Mouse (Mus musculus) hindbrain, embryonic 15.5 days (tissue): ENCODE results near the gene Rbm24. TPM values are rescaled to one million over a fixed set of nuclear protein-coding genes. Genes with fewer than 3 reads are reported as not detected.

Experiments used
- ATAC-seq: fragments of 200-750 bp; cut with Nextera tagmentation; 2 replicates; pipeline ENCODE4 v1.8.0; 2017; ENCODE audit warnings: low read depth, moderate number of reproducible peaks, moderate TSS enrichment; ENCODE audit not compliant: low FRiP score
- H3K27ac ChIP-seq: fragments of 300-500 bp; sonication (generic); replicated peaks from 2 replicates; pipeline ENCODE4 v1.5.1; 2015; ENCODE audit warnings: mild to moderate bottlenecking, inconsistent platforms
- H3K27me3 ChIP-seq: fragments of 300-500 bp; sonication (generic); 2 replicates; pipeline ENCODE4 v1.6.1; 2015; ENCODE audit warnings: control low read depth, inconsistent platforms
- H3K36me3 ChIP-seq: fragments of 300-500 bp; sonication (generic); 2 replicates; pipeline ENCODE4 v1.6.1; 2015; ENCODE audit warnings: control low read depth, inconsistent platforms
- H3K4me1 ChIP-seq: fragments of 300-500 bp; sonication (generic); replicated peaks from 2 replicates; pipeline ENCODE4 v1.6.1; 2015; ENCODE audit warnings: control low read depth, inconsistent platforms
- H3K4me2 ChIP-seq: fragments of 300-500 bp; sonication (generic); 2 replicates; pipeline ENCODE4 v1.6.1; 2015; ENCODE audit warnings: moderate library complexity, mild to moderate bottlenecking, inconsistent platforms
- H3K4me3 ChIP-seq: fragments of 300-500 bp; sonication (generic); 2 replicates; pipeline ENCODE4 v1.5.1; 2015; ENCODE audit warnings: mild to moderate bottlenecking, inconsistent platforms
- H3K9ac ChIP-seq: fragments of 300-500 bp; sonication (generic); 2 replicates; pipeline ENCODE4 v1.6.1; 2015; ENCODE audit warnings: inconsistent platforms
- H3K9me3 ChIP-seq: fragments of 300-500 bp; sonication (generic); 2 replicates; pipeline ENCODE4 v1.6.1; 2016; ENCODE audit warnings: control low read depth, inconsistent platforms
- WGBS: fragments of 180-500 bp; shearing (Covaris S2); methylation state at CpG from one replicate; pipeline ENCODE4 v1.1.7; 2015; 5-methylcytosine and 5-hydroxymethylcytosine counted together
- polyA plus RNA-seq: library from polyadenylated mRNA; unstranded; fragments of >200 nt; fragmentation: Nextera tagmentation; extraction: Ambion mirVana; gene quantifications from 2 replicates; pipeline ENCODE4 v1.2.1, GENCODE M21; 2015

Rbm24 gene
- polyA plus RNA-seq, 1 experiment from 2014 or later = 3.4 TPM

- peak overlapping the region; percentile 95 for H3K4me2 ChIP-seq
- ATAC-seq = no peak
- peaks cover 23% of the 10 kb centered on the region for H3K4me1 ChIP-seq
- H3K27me3 ChIP-seq = no peaks in the 10 kb centered on the region
- H3K36me3 ChIP-seq = no peaks in the 10 kb centered on the region
- no peaks in the 10 kb centered on the region for H3K9me3 ChIP-seq
- H3K4me3 ChIP-seq = peak overlapping the region; percentile 61
- peak overlapping the region; percentile 64 for H3K27ac ChIP-seq
- no peak overlapping the region for H3K9ac ChIP-seq
- 77% methylated on average over 5 of the region's 5 CpGs for WGBS
Observed at GRCm38 (mm10) chr13:46417594-46417993, 640 bp upstream of the Rbm24 start.

GRCm38 (mm10) chr13:46418731-46419545 lies 704 bp downstream of the Rbm24 start:
- Histone ChIP-seq H3K9me3 (no peaks in the 10 kb centered on the region), H3K4me2 (peak overlapping the region; percentile 95), H3K36me3 (no peaks in the 10 kb centered on the region), H3K27ac (peak overlapping the region; percentile 64), H3K27me3 (no peaks in the 10 kb centered on the region), H3K4me3 (peak overlapping the region; percentile 61), H3K4me1 (peaks cover 23% of the 10 kb centered on the region), H3K9ac (peak overlapping the region; percentile 84)
- WGBS = 1% methylated on average over 73 of the region's 73 CpGs
- ATAC-seq = peak; percentile 74

- Histone ChIP-seq H3K4me1 (peaks cover 23% of the 10 kb centered on the region), H3K27ac (peak overlapping the region; percentile 49; the same call in 1 of the 2 replicates), H3K27me3 (no peaks in the 10 kb centered on the region), H3K9me3 (no peaks in the 10 kb centered on the region), H3K36me3 (no peaks in the 10 kb centered on the region), H3K4me3 (peak overlapping the region; percentile 61), H3K4me2 (peak overlapping the region; percentile 95), H3K9ac (peak overlapping the region; percentile 84)
- no peak for ATAC-seq
- WGBS = 7% methylated on average over 7 of the region's 7 CpGs
Observed at GRCm38 (mm10) chr13:46419648-46420047, 1.4 kb downstream of the Rbm24 start.

- Histone ChIP-seq H3K4me3 (peak overlapping the region; percentile 61), H3K4me2 (peak overlapping the region; percentile 95), H3K27me3 (no peaks in the 10 kb centered on the region), H3K9ac (peak overlapping the region; percentile 43), H3K27ac (0 out of 2 replicates have a peak overlapping the region, but pooled peaks have one; percentile 49), H3K36me3 (no peaks in the 10 kb centered on the region), H3K9me3 (no peaks in the 10 kb centered on the region), H3K4me1 (peaks cover 23% of the 10 kb centered on the region)
- 13% methylated on average over 3 of the region's 3 CpGs for WGBS
- no peak for ATAC-seq
Observed at GRCm38 (mm10) chr13:46420095-46420494, 1.9 kb downstream of the Rbm24 start.

- Histone ChIP-seq H3K27ac (no peak overlapping the region), H3K36me3 (0 out of 2 replicates have a peak, but pooled peaks cover under 1% of the 10 kb centered on the region), H3K4me2 (no peak overlapping the region), H3K9me3 (no peaks in the 10 kb centered on the region), H3K4me1 (peaks cover 15% of the 10 kb centered on the region), H3K4me3 (no peak overlapping the region), H3K27me3 (no peaks in the 10 kb centered on the region), H3K9ac (no peak overlapping the region)
- ATAC-seq = no peak
- WGBS = 93% methylated on average over 7 of the region's 7 CpGs
Observed at GRCm38 (mm10) chr13:46423805-46424204, 5.6 kb downstream of the Rbm24 start.

- Histone ChIP-seq H3K36me3 (0 out of 2 replicates have a peak, but pooled peaks cover 6% of the 10 kb centered on the region), H3K4me1 (peaks cover 12% of the 10 kb centered on the region), H3K9me3 (no peaks in the 10 kb centered on the region), H3K4me3 (no peak overlapping the region), H3K4me2 (no peak overlapping the region), H3K27me3 (no peaks in the 10 kb centered on the region), H3K9ac (no peak overlapping the region), H3K27ac (no peak overlapping the region)
- WGBS = 92% methylated on average over 8 of the region's 8 CpGs
- ATAC-seq = no peak
Observed at GRCm38 (mm10) chr13:46424376-46424775, 6.1 kb downstream of the Rbm24 start.

- H3K27ac ChIP-seq = no peak overlapping the region
- no peak for ATAC-seq
- no peak overlapping the region for H3K4me2 ChIP-seq
- no peaks in the 10 kb centered on the region for H3K4me1 ChIP-seq
- H3K9ac ChIP-seq = no peak overlapping the region
- peaks cover 13% of the 10 kb centered on the region; the same call in 1 of the 2 replicates for H3K36me3 ChIP-seq
- WGBS = 87% methylated on average over 6 of the region's 6 CpGs
- no peaks in the 10 kb centered on the region for H3K9me3 ChIP-seq
- H3K27me3 ChIP-seq = no peaks in the 10 kb centered on the region
- no peak overlapping the region for H3K4me3 ChIP-seq
Observed at GRCm38 (mm10) chr13:46426651-46427269, 8.5 kb downstream of the Rbm24 start.

GRCm38 (mm10) chr13:46428964-46429363 lies 10.7 kb downstream of the Rbm24 start:
- H3K4me3 ChIP-seq = no peak overlapping the region
- 85% methylated on average over 22 of the region's 22 CpGs for WGBS
- peaks cover 13% of the 10 kb centered on the region; the same call in 1 of the 2 replicates for H3K36me3 ChIP-seq
- H3K4me2 ChIP-seq = peak overlapping the region; percentile 18
- no peaks in the 10 kb centered on the region for H3K9me3 ChIP-seq
- peaks cover 3% of the 10 kb centered on the region; the same call in 1 of the 2 replicates for H3K4me1 ChIP-seq
- H3K27ac ChIP-seq = no peak overlapping the region
- H3K9ac ChIP-seq = no peak overlapping the region
- no peak for ATAC-seq
- no peaks in the 10 kb centered on the region for H3K27me3 ChIP-seq

- Histone ChIP-seq H3K4me1 (peaks cover 7% of the 10 kb centered on the region; the same call in 1 of the 2 replicates), H3K27ac (no peak overlapping the region), H3K9ac (no peak overlapping the region), H3K4me3 (no peak overlapping the region), H3K27me3 (no peaks in the 10 kb centered on the region), H3K4me2 (no peak overlapping the region), H3K9me3 (no peaks in the 10 kb centered on the region), H3K36me3 (peaks cover 13% of the 10 kb centered on the region; the same call in 1 of the 2 replicates)
- ATAC-seq = no peak
- WGBS = 89% methylated on average over 11 of the region's 11 CpGs
Observed at GRCm38 (mm10) chr13:46429866-46430265, 11.6 kb downstream of the Rbm24 start.

GRCm38 (mm10) chr13:46433880-46434560 lies 15.8 kb downstream of the Rbm24 start:
- H3K27ac ChIP-seq = no peak overlapping the region
- H3K4me3 ChIP-seq = no peak overlapping the region
- 10% methylated on average over 8 of the region's 8 CpGs for WGBS
- no peak overlapping the region for H3K9ac ChIP-seq
- no peaks in the 10 kb centered on the region for H3K27me3 ChIP-seq
- ATAC-seq = no peak
- H3K4me2 ChIP-seq = peak overlapping the region; percentile 21
- no peaks in the 10 kb centered on the region for H3K9me3 ChIP-seq
- peaks cover 10% of the 10 kb centered on the region; the same call in 1 of the 2 replicates for H3K36me3 ChIP-seq
- peaks cover 7% of the 10 kb centered on the region; the same call in 1 of the 2 replicates for H3K4me1 ChIP-seq

- H3K27me3 ChIP-seq = no peaks in the 10 kb centered on the region
- no peak for ATAC-seq
- H3K27ac ChIP-seq = no peak overlapping the region
- peaks cover 5% of the 10 kb centered on the region; the same call in 1 of the 2 replicates for H3K4me1 ChIP-seq
- no peaks in the 10 kb centered on the region for H3K36me3 ChIP-seq
- H3K4me2 ChIP-seq = no peak overlapping the region
- no peaks in the 10 kb centered on the region for H3K9me3 ChIP-seq
- no peak overlapping the region for H3K9ac ChIP-seq
- 80% methylated on average over 6 of the region's 6 CpGs for WGBS
- H3K4me3 ChIP-seq = no peak overlapping the region
Observed at GRCm38 (mm10) chr13:46438960-46439359, 20.7 kb downstream of the Rbm24 start.
